ENCODE assay signal across 8 mouse cellular contexts in the genomic region with DNA sequence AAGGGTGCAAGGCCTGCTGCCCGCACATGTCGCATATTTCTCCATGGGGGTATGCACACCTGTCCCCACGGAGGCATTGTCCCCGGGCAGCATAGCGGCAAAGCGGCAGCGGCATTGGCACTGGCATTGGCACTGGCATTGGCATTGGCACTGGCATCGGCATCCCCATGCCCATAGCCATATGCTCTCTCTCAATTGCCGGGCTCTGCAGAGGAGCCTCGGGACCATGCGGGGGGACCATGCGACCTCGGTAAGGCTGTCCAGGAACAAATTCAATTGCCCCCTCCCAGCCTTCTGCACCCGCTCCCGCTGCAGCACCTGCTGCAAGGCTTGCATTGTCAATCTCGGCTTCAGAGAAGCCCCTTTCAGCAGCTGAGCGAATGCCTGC. TPM values are rescaled to one million over a fixed set of nuclear protein-coding genes. Genes with fewer than 3 reads are reported as not detected.
DNase-seq lines count a peak whose midpoint lies in the region; ATAC-seq lines count a peak whose summit lies in the region.

No protein-coding gene starts in this region.

- peaks cover 8% of the 10 kb centered on the region; the same call in 1 of the 2 replicates for H3K9me3 ChIP-seq in kidney, embryonic 14.5 days (ENCODE audit: control insufficient read depth, low read length)
- H3K9me3 ChIP-seq in embryonic facial prominence, embryonic 11.5 days (replicated peaks; ENCODE audit: control insufficient read depth, low read length): no peaks in the 10 kb centered on the region
- H3K9me3 ChIP-seq in hindbrain, embryonic 14.5 days (ENCODE audit: control insufficient read depth, low read length): 0 out of 2 replicates have a peak, but pooled peaks cover 3% of the 10 kb centered on the region
- H3K9me3 ChIP-seq in midbrain, embryonic 13.5 days: peaks cover 12% of the 10 kb centered on the region; the same call in 1 of the 2 replicates

- peak overlapping the region; percentile 58 for H3K4me2 ChIP-seq in kidney, embryonic 14.5 days (replicated peaks; ENCODE audit: low read depth, low read length)
- peak overlapping the region; percentile 61 for H3K4me2 ChIP-seq in embryonic facial prominence, embryonic 11.5 days (ENCODE audit: low read depth, low read length)
- H3K4me2 ChIP-seq in hindbrain, embryonic 14.5 days (replicated peaks): peak overlapping the region; percentile 59
- peak overlapping the region; percentile 73 for H3K4me2 ChIP-seq in midbrain, embryonic 13.5 days (replicated peaks)

- peak overlapping the region; percentile 74 for H3K4me3 ChIP-seq in kidney, embryonic 14.5 days (ENCODE audit: low read length)
- H3K4me3 ChIP-seq in embryonic facial prominence, embryonic 11.5 days (ENCODE audit: low read depth, low read length): peak overlapping the region; percentile 62
- peak overlapping the region; percentile 69 for H3K4me3 ChIP-seq in hindbrain, embryonic 14.5 days (replicated peaks; ENCODE audit: low read length)
- peak overlapping the region; percentile 76 for H3K4me3 ChIP-seq in midbrain, embryonic 13.5 days (replicated peaks)

- H3K36me3 ChIP-seq in kidney, embryonic 14.5 days (ENCODE audit: control insufficient read depth, insufficient read depth, low read length): no peaks in the 10 kb centered on the region
- no peaks in the 10 kb centered on the region for H3K36me3 ChIP-seq in embryonic facial prominence, embryonic 11.5 days (replicated peaks; ENCODE audit: control insufficient read depth, insufficient read depth, low read depth, low read length)
- no peaks in the 10 kb centered on the region for H3K36me3 ChIP-seq in hindbrain, embryonic 14.5 days (replicated peaks; ENCODE audit: control insufficient read depth, insufficient read depth)
- H3K36me3 ChIP-seq in midbrain, embryonic 13.5 days: no peaks in the 10 kb centered on the region

- 60% methylated on average over 17 of the region's 17 CpGs for WGBS in kidney, embryonic 14.5 days
- WGBS in embryonic facial prominence, embryonic 11.5 days: 56% methylated on average over 17 of the region's 17 CpGs
- 43% methylated on average over 17 of the region's 17 CpGs for WGBS in hindbrain, embryonic 14.5 days
- 53% methylated on average over 17 of the region's 17 CpGs for WGBS in midbrain, embryonic 13.5 days

- no peak overlapping the region for H3K27ac ChIP-seq in kidney, embryonic 14.5 days (ENCODE audit: low read depth, low read length)
- H3K27ac ChIP-seq in embryonic facial prominence, embryonic 11.5 days (replicated peaks; ENCODE audit: low read depth, low read length): no peak overlapping the region; the same call in 1 of the 2 replicates
- peak overlapping the region; percentile 93 for H3K27ac ChIP-seq in hindbrain, embryonic 14.5 days
- peak overlapping the region; percentile 97 for H3K27ac ChIP-seq in midbrain, embryonic 13.5 days

- 0 out of 2 replicates have a peak, but pooled peaks cover 3% of the 10 kb centered on the region for H3K4me1 ChIP-seq in kidney, embryonic 14.5 days (ENCODE audit: control insufficient read depth, insufficient read depth, low read length)
- no peaks in the 10 kb centered on the region for H3K4me1 ChIP-seq in embryonic facial prominence, embryonic 11.5 days (ENCODE audit: control insufficient read depth, insufficient read depth, low read length)
- H3K4me1 ChIP-seq in hindbrain, embryonic 14.5 days (replicated peaks; ENCODE audit: control insufficient read depth, insufficient read depth, low read length): 0 out of 2 replicates have a peak, but pooled peaks cover 6% of the 10 kb centered on the region
- peaks cover 6% of the 10 kb centered on the region for H3K4me1 ChIP-seq in midbrain, embryonic 13.5 days (replicated peaks)

- no peaks in the 10 kb centered on the region for H3K27me3 ChIP-seq in kidney, embryonic 14.5 days (ENCODE audit: control insufficient read depth, insufficient read depth, low read length)
- no peaks in the 10 kb centered on the region for H3K27me3 ChIP-seq in embryonic facial prominence, embryonic 11.5 days (ENCODE audit: control insufficient read depth, insufficient read depth, low read length)
- no peaks in the 10 kb centered on the region for H3K27me3 ChIP-seq in hindbrain, embryonic 14.5 days (ENCODE audit: control insufficient read depth, insufficient read depth, low read length)
- H3K27me3 ChIP-seq in midbrain, embryonic 13.5 days: no peaks in the 10 kb centered on the region

- no peak for DNase-seq in kidney, postnatal 14 days
- DNase-seq in embryonic facial prominence, embryonic 11.5 days (ENCODE audit: low spot score): no peak
- DNase-seq in hindbrain, embryonic 14.5 days (ENCODE audit: low spot score): no peak
- no peak for DNase-seq in MN1 (ENCODE audit: low spot score)
- DNase-seq in left cerebral cortex, adult 9 months (ENCODE audit: low spot score in 2 of 2): no peak
- no peak for DNase-seq in urinary bladder, postnatal 36 days (ENCODE audit: low spot score in 2 of 2)

- ATAC-seq in kidney, embryonic 14.5 days (ENCODE audit: low FRiP score, low TSS enrichment): peak; percentile 74
- peak; percentile 67 for ATAC-seq in embryonic facial prominence, embryonic 11.5 days (replicated peaks; ENCODE audit: insufficient number of reproducible peaks, low FRiP score, low TSS enrichment, low read depth)
- ATAC-seq in hindbrain, embryonic 14.5 days (ENCODE audit: low FRiP score): no peak; the same call in 1 of the 2 replicates
- ATAC-seq in midbrain, embryonic 13.5 days: no peak; the same call in 1 of the 2 replicates

- peak overlapping the region; percentile 77; the same call in 1 of the 2 replicates for H3K9ac ChIP-seq in kidney, embryonic 14.5 days (ENCODE audit: low read depth, low read length)
- H3K9ac ChIP-seq in embryonic facial prominence, embryonic 11.5 days (replicated peaks; ENCODE audit: low read length): peak overlapping the region; percentile 82
- peak overlapping the region; percentile 84 for H3K9ac ChIP-seq in hindbrain, embryonic 14.5 days
- peak overlapping the region; percentile 92 for H3K9ac ChIP-seq in midbrain, embryonic 13.5 days (replicated peaks)

RNA-seq across cellular contexts. Expression of a gene that starts 0.8 kb away (rescaled TPM):
- 5.4 TPM in 2 replicates for polyA plus RNA-seq in kidney, embryonic 14.5 days (2014; fragmentation: Nextera tagmentation; extraction: Ambion mirVana)
- 10.6 and 10.7 TPM in 2 replicates for polyA plus RNA-seq in embryonic facial prominence, embryonic 11.5 days (2014; fragmentation: Nextera tagmentation; extraction: Ambion mirVana)
- 20.4 and 22.2 TPM in 2 replicates for polyA plus RNA-seq in hindbrain, embryonic 14.5 days (2014; fragmentation: Nextera tagmentation; extraction: Ambion mirVana)
- 23.5 and 26.4 TPM in 2 replicates for polyA plus RNA-seq in midbrain, embryonic 13.5 days (2015; fragmentation: Nextera tagmentation; extraction: Ambion mirVana)

RNA-seq across cellular contexts. Expression of a gene that starts 42.3 kb away (rescaled TPM):
- polyA plus RNA-seq in kidney, embryonic 14.5 days (2014; fragmentation: Nextera tagmentation; extraction: Ambion mirVana): 0.39 and 0.84 TPM in 2 replicates
- 8.6 and 8.8 TPM in 2 replicates for polyA plus RNA-seq in embryonic facial prominence, embryonic 11.5 days (2014; fragmentation: Nextera tagmentation; extraction: Ambion mirVana)
- 17.2 and 17.6 TPM in 2 replicates for polyA plus RNA-seq in hindbrain, embryonic 14.5 days (2014; fragmentation: Nextera tagmentation; extraction: Ambion mirVana)
- polyA plus RNA-seq in midbrain, embryonic 13.5 days (2015; fragmentation: Nextera tagmentation; extraction: Ambion mirVana): 26.8 and 29.6 TPM in 2 replicates

RNA-seq across cellular contexts. Expression of a gene that starts 45.2 kb away (rescaled TPM):
- polyA plus RNA-seq in kidney, embryonic 14.5 days (2014; fragmentation: Nextera tagmentation; extraction: Ambion mirVana): 25.9 and 31.4 TPM in 2 replicates
- 48.5 and 49.7 TPM in 2 replicates for polyA plus RNA-seq in embryonic facial prominence, embryonic 11.5 days (2014; fragmentation: Nextera tagmentation; extraction: Ambion mirVana)
- polyA plus RNA-seq in hindbrain, embryonic 14.5 days (2014; fragmentation: Nextera tagmentation; extraction: Ambion mirVana): 9.4 and 10.0 TPM in 2 replicates
- 33.4 and 38.8 TPM in 2 replicates for polyA plus RNA-seq in midbrain, embryonic 13.5 days (2015; fragmentation: Nextera tagmentation; extraction: Ambion mirVana)

Comparison
In these comparisons a context has a peak if more than half of its experiments do, and no peak if none do; other contexts are left out.
1. ATAC-seq: peak in kidney, embryonic 14.5 days (single experiment) and embryonic facial prominence, embryonic 11.5 days (single experiment); none in hindbrain, embryonic 14.5 days (single experiment) and midbrain, embryonic 13.5 days (single experiment).
2. H3K27ac ChIP-seq: peak in hindbrain, embryonic 14.5 days (single experiment) and midbrain, embryonic 13.5 days (single experiment); none in kidney, embryonic 14.5 days (single experiment) and embryonic facial prominence, embryonic 11.5 days (single experiment).
3. Peak in every context shown above with its lines, with median percentiles within 50 percentile points of each other: H3K4me2 ChIP-seq, H3K4me3 ChIP-seq and H3K9ac ChIP-seq.